Mouse (Mus musculus) olfactory bulb, adult 2 months (tissue): ENCODE data around the gene Mpnd.

Experiments used
- CTCF ChIP-seq: fragments of 200-500 bp; IDR thresholded peaks from 2 replicates; pipeline ENCODE4 v1.5.1; 2012; ENCODE audit warnings: low read depth, mild to moderate bottlenecking, low read length, moderate library complexity; ENCODE audit not compliant: insufficient read depth
- POLR2A ChIP-seq: fragments of 200-500 bp; IDR thresholded peaks from 2 replicates; pipeline ENCODE4 v1.6.1; 2012; ENCODE audit warnings: mild to moderate bottlenecking, low read depth, low read length, moderate library complexity; ENCODE audit not compliant: insufficient read depth

DNA sequence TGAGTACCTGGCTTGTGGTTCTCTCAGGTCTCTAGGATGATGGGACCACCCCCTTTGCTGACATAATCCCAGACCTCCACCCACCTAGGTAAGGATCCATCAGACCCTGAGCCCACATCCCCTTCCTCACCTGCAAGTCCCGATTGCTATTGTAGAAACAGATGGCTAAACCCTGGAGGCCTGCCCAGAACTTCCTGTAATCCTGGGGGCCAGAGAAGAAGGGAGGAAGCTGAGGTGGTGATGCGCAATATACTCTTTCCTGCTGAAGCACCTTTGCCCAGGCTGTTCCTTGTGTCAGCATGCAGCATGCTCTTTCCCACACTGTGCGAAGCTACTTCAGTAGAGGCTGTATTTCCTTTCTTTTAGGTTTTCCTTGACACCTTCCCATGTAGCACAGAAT is 2.5 kb upstream of the Mpnd start:
- TF ChIP-seq CTCF (no peak), POLR2A (no peak)
